In the genomic region with DNA sequence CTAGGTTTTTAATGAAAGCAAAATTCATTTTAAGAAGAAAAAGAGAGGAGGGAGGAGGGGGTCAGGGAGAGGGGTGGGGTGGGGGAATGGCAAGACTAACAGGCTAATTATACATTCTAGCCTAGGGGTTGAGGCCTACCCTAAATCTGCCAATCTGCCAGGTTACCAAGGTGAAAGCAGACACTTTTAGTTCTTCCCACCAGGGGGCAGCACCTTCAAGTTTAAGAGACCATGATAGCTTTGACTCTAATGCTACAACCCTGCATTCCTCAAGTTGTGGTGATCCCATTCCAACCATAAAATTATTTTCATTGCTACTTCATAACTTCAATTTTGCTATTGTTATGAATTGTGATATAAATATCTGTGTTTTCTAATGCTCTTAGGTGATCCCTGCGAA, we compare ENCODE assay signal across 9 mouse cellular contexts. TPM values are rescaled to one million over a fixed set of nuclear protein-coding genes. Genes with fewer than 3 reads are reported as not detected.
DNase-seq lines count a peak whose midpoint lies in the region; ATAC-seq and TF ChIP-seq lines count a peak whose summit lies in the region.
"Had no signal": no experiment of that assay in that cellular context is flagged by ENCODE, and none has a peak within 500 bp of the region (broad histone marks: within the 10 kb centered on the region; RNA-seq: fewer than 3 reads in every experiment).

No protein-coding gene starts in this region.

- WGBS in lung, adult 2 months, result 54% methylated on average over 1 of the region's 1 CpGs

- peak; percentile 92 for ATAC-seq in common myeloid progenitor, adult 5-6 weeks (replicated peaks; ENCODE audit: low read depth, poor library complexity, severe bottlenecking)

- TF ChIP-seq CTCF in lung, adult 2 months (IDR thresholded peaks at IDR 0.05; ENCODE audit: insufficient read depth, low read length), result 0 out of 2 replicates have a peak, but pooled peaks have one; percentile 13

- H3K4me3 ChIP-seq in lung, adult 2 months (replicated peaks; ENCODE audit: extremely low read depth, low read depth, low read length), result no peak overlapping the region

- DNase-seq in CD4-positive helper T cell, adult 2 months (ENCODE audit: low read depth, low spot score), result peak; percentile 79
- DNase-seq in ZHBTc4 (ENCODE audit: low read depth, low spot score), result peak; percentile 87
- DNase-seq in gastrocnemius, postnatal 25 days, result peak; percentile 54
- peak; percentile 84 to 85 for DNase-seq in kidney, postnatal 4 days
- peak; percentile 72 for DNase-seq in lung, adult 2 months
- DNase-seq in right cerebral cortex, adult 2 months (ENCODE audit: low spot score in 2 of 2), result peak; percentile 83 to 84
- DNase-seq in urinary bladder, postnatal 14 days (ENCODE audit: low spot score), result peak; percentile 80

- no peak for TF ChIP-seq POLR2A in lung, adult 2 months (IDR thresholded peaks at IDR 0.05; ENCODE audit: borderline replicate concordance, extremely low read depth, low read depth, low read length)

- H3K4me1 ChIP-seq in lung, adult 2 months (ENCODE audit: control insufficient read depth, insufficient read depth, low read length), result peaks cover 14% of the 10 kb centered on the region

RNA-seq across cellular contexts. Expression of gene Actl9, which starts 6.5 kb away (rescaled TPM):
- total RNA-seq in common myeloid progenitor, adult 5-6 weeks (2017), result not detected in 2 replicates
- total RNA-seq in gastrocnemius, postnatal 25 days (2021), result not detected
- polyA plus RNA-seq in lung, adult 2 months (2012; rRNA removed), result 0.08 and 0.13 TPM in 2 replicates
- polyA plus RNA-seq: liver, embryonic 16.5 days had no signal

RNA-seq across cellular contexts. Expression of gene Zfp101, which starts 44.7 kb away (rescaled TPM):
- total RNA-seq in common myeloid progenitor, adult 5-6 weeks (2017), result 23.0 and 34.0 TPM in 2 replicates
- total RNA-seq in gastrocnemius, postnatal 25 days (2021), result 1 to 10 TPM; 3.3 to 4.7 TPM
- polyA plus RNA-seq in lung, adult 2 months (2012; rRNA removed), result 1.8 and 2.6 TPM in 2 replicates
